In the genomic region with DNA sequence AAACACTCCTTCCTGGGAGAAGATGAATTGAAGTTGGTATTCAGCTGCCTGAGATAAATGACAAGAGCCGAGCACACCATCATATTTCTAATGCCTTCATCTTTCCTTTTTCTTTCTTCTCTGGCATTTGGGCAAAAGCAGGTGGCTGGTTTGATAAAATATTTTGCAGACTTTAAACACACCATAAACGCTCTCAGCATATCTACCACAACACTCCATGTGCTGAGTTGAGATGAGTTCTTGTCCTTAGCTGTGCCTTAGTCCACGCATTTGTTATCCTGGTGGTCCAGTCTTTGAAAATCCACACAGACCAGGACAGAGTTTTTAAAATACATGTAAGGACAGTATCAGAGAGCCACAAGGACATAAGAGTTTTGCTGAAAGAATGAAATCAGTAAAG, we compare ENCODE assay signal across 18 mouse cellular contexts.
"Had no signal": no experiment of that assay in that cellular context is flagged by ENCODE, and none has a peak within 500 bp of the region (broad histone marks: within the 10 kb centered on the region; RNA-seq: fewer than 3 reads in every experiment).

No protein-coding gene starts in this region.

- H3K9ac ChIP-seq: lung, embryonic 15.5 days; midbrain, embryonic 12.5 days; stomach, embryonic 15.5 days had no signal

- H3K27ac ChIP-seq: kidney, postnatal 0 days; layer of hippocampus, adult 2 months; left cerebral cortex, adult 2 months; lung, embryonic 15.5 days; midbrain, embryonic 12.5 days; stomach, embryonic 15.5 days had no signal

- DNase-seq: kidney, adult 2 months; kidney, postnatal 25 days; layer of hippocampus, postnatal 36 days; lung, adult 18-20 months; lung, postnatal 10 days; lung, postnatal 36 days; right cerebral cortex, postnatal 25 days; spleen, adult 18-20 months; thymus, postnatal 36 days had no signal

- H3K4me3 ChIP-seq: layer of hippocampus, adult 2 months; left cerebral cortex, adult 2 months; lung, embryonic 15.5 days; midbrain, embryonic 12.5 days; myocyte; stomach, embryonic 15.5 days had no signal

- H3K9me3 ChIP-seq: lung, embryonic 15.5 days; midbrain, embryonic 12.5 days; stomach, embryonic 15.5 days had no signal

- H3K36me3 ChIP-seq: lung, embryonic 15.5 days; midbrain, embryonic 12.5 days; stomach, embryonic 15.5 days had no signal

- H3K27me3 ChIP-seq: lung, embryonic 15.5 days; midbrain, embryonic 12.5 days; stomach, embryonic 15.5 days had no signal

- H3K4me2 ChIP-seq: lung, embryonic 15.5 days; midbrain, embryonic 12.5 days; stomach, embryonic 15.5 days had no signal

- H3K4me1 ChIP-seq: lung, embryonic 15.5 days; midbrain, embryonic 12.5 days; stomach, embryonic 15.5 days had no signal

- ATAC-seq: intestine, postnatal 0 days; midbrain, embryonic 16.5 days had no signal
